Mouse (Mus musculus) kidney, postnatal 14 days (tissue): ENCODE measurements around the gene Igfbp4.

Experiments
- DNase-seq: peaks from one replicate; pipeline ENCODE4 v3.0.0; 2022; ENCODE audit warnings: mixed read lengths

Gene Igfbp4

DNA sequence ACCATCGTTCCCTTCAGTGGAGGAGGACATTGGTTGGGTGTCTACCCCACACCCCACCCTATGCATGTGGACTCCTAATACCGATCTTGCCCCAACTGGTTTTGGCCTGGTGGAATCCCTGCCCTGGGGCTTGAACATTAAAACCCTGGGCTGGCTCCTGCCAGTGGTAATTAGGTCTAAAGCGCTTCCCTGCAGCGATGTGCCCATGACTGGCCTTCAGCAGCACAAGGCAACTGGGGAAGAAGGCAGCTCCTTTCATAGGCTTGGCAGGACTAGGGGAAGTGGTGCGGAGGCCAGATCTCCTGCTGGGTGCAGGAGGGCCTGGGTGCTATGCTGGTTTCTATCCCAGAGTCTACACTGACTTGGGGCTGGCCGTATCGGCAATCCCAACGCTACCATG, 42.5 kb downstream of the Igfbp4 start:
- no peak for DNase-seq

GRCm38 (mm10) chr11:99084366-99084765, 43.3 kb downstream of the Igfbp4 start:
- no peak for DNase-seq

DNA sequence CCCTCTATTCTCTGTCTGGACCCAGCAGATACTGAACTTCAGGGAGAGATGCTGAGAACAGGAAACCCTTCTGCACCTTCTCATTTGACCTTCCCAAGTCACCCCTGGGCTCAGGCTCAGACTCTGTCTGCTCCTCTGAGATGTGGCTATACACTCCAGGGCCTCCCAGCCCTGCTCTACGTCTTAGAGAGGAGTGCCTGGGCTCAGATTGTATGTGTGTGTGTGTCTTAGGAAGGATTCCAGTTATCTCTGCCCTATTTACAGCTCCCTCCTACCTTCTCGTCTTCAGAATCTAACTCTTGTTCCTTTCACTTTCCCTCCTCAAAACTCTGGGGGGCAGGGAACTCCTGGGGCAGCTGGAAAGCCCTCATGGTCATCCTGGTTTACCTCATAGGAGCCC, 47.4 kb downstream of the Igfbp4 start:
- DNase-seq: no peak

DNA sequence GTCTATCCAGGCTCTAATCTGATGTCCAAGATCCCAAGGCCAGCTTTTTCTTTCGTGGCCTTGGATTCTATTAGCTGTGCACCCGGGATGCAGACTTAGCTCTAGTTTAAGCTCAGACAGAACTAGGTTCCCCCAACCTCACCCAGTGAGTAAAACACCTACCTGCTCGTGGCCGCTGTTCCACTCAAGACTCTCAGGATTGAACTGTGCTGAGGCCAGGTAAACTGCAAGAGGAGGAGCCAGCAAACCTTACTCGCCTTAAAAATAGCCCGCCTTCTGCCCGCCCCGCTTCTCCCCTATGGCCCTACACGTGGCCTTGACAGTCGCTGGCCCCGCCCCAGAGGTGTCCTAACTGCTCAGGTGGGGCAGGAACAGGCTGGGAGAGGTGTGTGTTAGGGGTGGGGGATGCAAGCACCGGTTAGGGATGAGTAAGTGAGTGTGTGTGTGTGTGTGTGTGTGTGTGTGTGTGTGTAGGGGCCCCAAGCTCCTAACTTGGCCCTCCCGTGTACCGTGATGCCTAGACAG, 48.1 kb downstream of the Igfbp4 start, which contains the start of gene Tns4:
TSS of gene Tns4 (minus strand) at position 230 of the 525 bp plus-strand sequence.
- no peak for DNase-seq

GRCm38 (mm10) chr11:99090391-99090790, 49.3 kb downstream of the Igfbp4 start:
- no peak for DNase-seq

- no peak for DNase-seq
These were observed 50.6 kb downstream of the Igfbp4 start for GRCm38 (mm10) chr11:99091666-99092065.

- DNase-seq: no peak
These were observed 52.7 kb downstream of the Igfbp4 start for GRCm38 (mm10) chr11:99093740-99094139.

- DNase-seq: no peak
These were observed 54.0 kb downstream of the Igfbp4 start for GRCm38 (mm10) chr11:99094911-99095676.

DNA sequence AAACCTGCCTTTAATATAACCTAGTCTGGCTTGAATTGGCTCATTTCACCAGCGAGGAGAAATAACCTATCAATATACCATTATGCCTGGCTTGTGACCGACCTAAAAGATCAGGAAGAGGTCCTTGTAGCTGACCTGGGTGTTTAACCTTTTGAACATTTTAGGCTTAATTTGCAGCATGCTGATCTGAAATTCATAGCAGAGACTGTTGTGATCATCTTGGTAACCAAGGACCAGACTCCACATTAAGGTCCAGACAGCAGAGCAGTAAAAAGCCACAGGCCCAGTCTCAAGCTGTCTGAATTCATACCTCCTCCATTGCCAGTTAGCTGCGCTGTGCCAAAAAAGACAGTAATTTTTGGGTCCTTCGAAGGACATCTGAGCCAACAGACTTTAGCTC, 54.7 kb downstream of the Igfbp4 start:
- no peak for DNase-seq

DNA sequence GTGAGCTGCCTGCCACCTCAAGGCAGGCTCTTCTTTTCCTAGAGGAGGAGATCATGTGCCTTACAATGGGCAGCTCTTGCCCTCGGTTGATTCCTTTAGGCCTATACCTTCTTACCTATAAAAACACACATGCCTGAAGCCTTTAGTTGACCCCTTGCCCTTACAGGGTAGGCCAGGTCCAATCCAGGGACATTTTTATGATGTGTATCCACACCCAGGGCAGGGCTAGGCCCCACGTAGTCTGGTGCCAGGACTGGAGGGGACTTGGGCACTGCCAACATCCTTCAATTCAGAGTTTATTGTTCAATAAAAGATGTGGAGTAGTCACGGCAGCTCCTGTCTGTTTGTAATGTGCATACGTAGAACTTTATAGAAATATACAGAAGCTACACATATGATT, 55.4 kb downstream of the Igfbp4 start:
- no peak for DNase-seq

DNA sequence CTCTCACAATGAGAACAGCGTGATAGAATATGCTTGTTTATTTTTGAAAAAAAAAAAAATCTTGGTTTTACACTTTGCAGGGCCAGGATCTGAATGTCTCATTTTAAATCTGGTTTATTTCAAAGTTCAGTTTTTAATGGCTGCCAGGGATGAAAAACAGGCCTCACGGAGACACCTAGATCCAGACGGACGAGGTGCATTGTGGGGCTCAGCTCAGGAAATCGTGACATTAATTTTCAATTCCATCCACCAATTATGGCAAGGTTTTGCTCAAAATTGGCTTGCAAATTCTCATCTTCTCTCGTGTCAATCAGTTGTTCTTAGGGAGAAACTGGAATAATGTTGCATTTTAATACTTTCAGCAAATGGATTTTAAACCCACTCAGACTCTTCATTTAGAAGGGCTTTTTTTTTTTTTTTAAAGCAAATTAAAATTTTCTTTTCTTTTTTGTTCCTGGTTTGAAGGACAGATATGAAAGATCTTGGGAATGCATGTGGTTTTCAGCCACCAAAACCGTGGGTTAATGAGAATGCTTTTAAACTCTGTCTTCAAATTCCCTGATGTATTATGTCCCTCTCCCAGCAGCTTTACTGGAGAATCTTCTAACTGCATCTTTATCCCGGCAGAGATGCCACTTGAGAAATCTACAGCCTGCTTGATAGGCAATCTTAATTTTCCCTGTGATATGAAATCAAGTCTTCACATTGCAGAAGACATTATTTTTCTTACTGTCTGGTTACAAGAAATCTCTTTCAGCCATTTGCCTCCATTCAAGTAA, 56.1 kb downstream of the Igfbp4 start:
- DNase-seq: no peak

DNA sequence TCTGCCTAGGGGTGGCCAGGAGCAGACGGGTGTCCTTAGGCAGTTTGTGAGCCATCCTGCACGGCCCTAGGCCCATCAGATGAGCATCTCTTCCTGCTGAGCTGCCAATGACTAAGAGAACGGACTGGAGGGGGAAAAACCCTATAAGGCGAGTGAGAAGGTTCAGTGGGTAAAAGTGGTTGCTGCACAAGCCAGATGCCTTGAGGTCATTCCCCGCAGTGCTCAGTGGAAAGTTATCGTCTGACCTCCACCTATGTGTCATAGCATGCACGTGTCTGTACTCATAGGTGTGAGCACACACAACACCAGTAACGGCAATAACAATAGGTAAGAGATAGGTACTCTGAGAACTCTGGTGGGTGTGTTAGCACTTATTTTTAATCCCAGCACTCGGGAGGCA, 57.9 kb downstream of the Igfbp4 start:
- DNase-seq: no peak

GRCm38 (mm10) chr11:99099516-99099915, 58.5 kb downstream of the Igfbp4 start:
- DNase-seq: peak; percentile 52

- DNase-seq: no peak
These were observed 59.2 kb downstream of the Igfbp4 start for GRCm38 (mm10) chr11:99100215-99100614.

DNA sequence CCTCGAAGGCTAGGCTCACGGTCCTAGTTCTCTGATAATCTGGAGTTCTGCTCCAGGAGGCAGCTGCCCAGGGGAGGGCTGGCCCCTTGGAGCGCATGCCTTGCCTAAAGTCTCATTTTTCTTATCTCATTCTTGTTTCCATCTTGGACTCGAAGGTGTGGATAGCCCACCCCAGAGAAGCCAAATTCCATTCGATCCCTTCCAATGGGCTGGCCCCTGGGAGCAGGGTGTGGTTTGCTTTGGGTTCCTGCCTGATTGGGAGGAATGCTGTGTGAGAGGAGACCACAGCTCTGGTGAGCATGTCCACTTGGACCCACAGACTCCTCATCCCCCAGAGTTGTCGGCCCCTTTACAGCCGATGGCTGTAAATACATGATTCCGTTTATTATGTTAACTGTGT, 60.6 kb downstream of the Igfbp4 start:
- no peak for DNase-seq

GRCm38 (mm10) chr11:99102575-99103270, 61.7 kb downstream of the Igfbp4 start:
- DNase-seq: no peak
